Mouse (Mus musculus): ENCODE results near the gene Lrp8. TPM values are rescaled to one million over a fixed set of nuclear protein-coding genes. Genes with fewer than 3 reads are reported as not detected.

Lrp8 gene
- polyA plus RNA-seq, 1 experiment = 3.9 TPM

- H3K4me3 ChIP-seq (ENCODE audit: low read depth, low read length) = no peak overlapping the region
- H3K36me3 ChIP-seq (ENCODE audit: control insufficient read depth, insufficient read depth, low read length) = no peaks in the 10 kb centered on the region
- peaks cover 3% of the 10 kb centered on the region for H3K4me1 ChIP-seq (ENCODE audit: control insufficient read depth, insufficient read depth, insufficient read length, low read length)
- H3K27ac ChIP-seq (ENCODE audit: insufficient read depth, low read depth, low read length) = no peak overlapping the region
- no peaks in the 10 kb centered on the region for H3K27me3 ChIP-seq (ENCODE audit: control insufficient read depth, insufficient read depth, low read length)
- TF ChIP-seq CTCF (IDR thresholded peaks at IDR 0.05; ENCODE audit: extremely low read depth, insufficient read length, insufficient replicate concordance, low read depth, low read length) (no peak), POLR2A (IDR thresholded peaks at IDR 0.05; ENCODE audit: low read depth, low read length) (no peak)
Observed at GRCm38 (mm10) chr4:107808655-107809054, 6.6 kb downstream of the Lrp8 start.

- Histone ChIP-seq H3K27ac (ENCODE audit: insufficient read depth, low read depth, low read length) (no peak overlapping the region), H3K4me3 (ENCODE audit: low read depth, low read length) (no peak overlapping the region), H3K4me1 (ENCODE audit: control insufficient read depth, insufficient read depth, insufficient read length, low read length) (no peaks in the 10 kb centered on the region), H3K36me3 (ENCODE audit: control insufficient read depth, insufficient read depth, low read length) (no peaks in the 10 kb centered on the region), H3K27me3 (ENCODE audit: control insufficient read depth, insufficient read depth, low read length) (no peaks in the 10 kb centered on the region)
- TF ChIP-seq POLR2A (IDR thresholded peaks at IDR 0.05; ENCODE audit: low read depth, low read length) = no peak
- TF ChIP-seq CTCF (IDR thresholded peaks at IDR 0.05; ENCODE audit: extremely low read depth, insufficient read length, insufficient replicate concordance, low read depth, low read length) = no peak
- 74% methylated on average over 3 of the region's 3 CpGs for WGBS
Observed at GRCm38 (mm10) chr4:107811006-107811405, 8.9 kb downstream of the Lrp8 start.

DNA sequence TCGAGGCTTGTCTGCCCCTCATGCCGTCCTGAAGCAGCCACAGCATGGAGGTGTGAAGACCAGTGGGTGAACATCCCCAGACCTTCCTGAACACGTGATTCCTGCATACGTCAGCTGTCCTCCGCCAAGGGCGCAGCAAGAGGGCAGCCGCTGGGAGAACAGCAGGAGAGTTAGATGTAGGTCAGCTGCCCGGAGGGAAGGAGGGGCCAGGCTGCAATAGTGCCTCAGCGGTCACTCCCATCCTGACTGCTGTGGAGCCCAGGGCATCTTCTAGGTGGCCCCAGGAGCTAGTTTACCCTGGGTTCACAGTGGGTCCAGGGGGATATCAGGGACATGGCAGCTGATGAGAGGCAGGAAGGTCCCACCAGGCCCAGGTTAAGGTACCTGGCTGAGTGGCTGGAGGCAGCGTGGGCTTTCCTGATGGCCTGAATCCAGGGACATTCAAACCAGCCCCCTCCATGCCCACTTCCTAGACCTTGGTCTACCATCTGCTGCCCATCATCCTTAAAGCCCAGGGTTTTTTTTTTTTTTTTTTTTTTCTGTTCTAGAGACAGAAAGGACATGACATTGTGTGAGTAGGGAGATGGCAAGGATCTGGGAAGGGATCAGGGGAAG, 9.8 kb downstream of the Lrp8 start:
- Histone ChIP-seq H3K4me1 (ENCODE audit: control insufficient read depth, insufficient read depth, insufficient read length, low read length) (no peaks in the 10 kb centered on the region), H3K4me3 (ENCODE audit: low read depth, low read length) (no peak overlapping the region), H3K27ac (ENCODE audit: insufficient read depth, low read depth, low read length) (no peak overlapping the region), H3K27me3 (ENCODE audit: control insufficient read depth, insufficient read depth, low read length) (no peaks in the 10 kb centered on the region), H3K36me3 (ENCODE audit: control insufficient read depth, insufficient read depth, low read length) (no peaks in the 10 kb centered on the region)
- WGBS = 73% methylated on average over 10 of the region's 10 CpGs
- TF ChIP-seq CTCF (IDR thresholded peaks at IDR 0.05; ENCODE audit: extremely low read depth, insufficient read length, insufficient replicate concordance, low read depth, low read length) (no peak), POLR2A (IDR thresholded peaks at IDR 0.05; ENCODE audit: low read depth, low read length) (no peak)

DNA sequence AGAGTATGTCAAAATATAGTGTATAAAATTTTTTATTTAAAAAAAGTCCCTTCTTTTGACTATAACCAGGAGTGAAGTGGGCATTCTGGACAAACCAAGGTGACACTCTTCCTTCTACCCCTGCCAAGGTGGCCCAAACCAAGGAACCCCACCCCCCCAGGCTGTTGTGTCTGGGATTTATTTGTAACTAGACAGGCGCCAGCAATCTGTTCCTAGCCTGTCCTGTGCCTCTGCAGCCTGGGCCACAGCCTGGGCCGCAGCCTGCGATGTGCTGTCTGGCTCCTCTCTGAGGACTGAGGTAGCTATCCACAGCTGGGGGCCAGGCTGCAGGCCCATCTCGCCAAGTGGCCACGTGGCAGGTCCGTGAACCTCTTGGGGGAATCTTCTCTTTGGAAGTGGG, 10.3 kb downstream of the Lrp8 start:
- Histone ChIP-seq H3K27me3 (ENCODE audit: control insufficient read depth, insufficient read depth, low read length) (no peaks in the 10 kb centered on the region), H3K27ac (ENCODE audit: insufficient read depth, low read depth, low read length) (no peak overlapping the region), H3K36me3 (ENCODE audit: control insufficient read depth, insufficient read depth, low read length) (no peaks in the 10 kb centered on the region), H3K4me3 (ENCODE audit: low read depth, low read length) (no peak overlapping the region), H3K4me1 (ENCODE audit: control insufficient read depth, insufficient read depth, insufficient read length, low read length) (no peaks in the 10 kb centered on the region)
- TF ChIP-seq CTCF (IDR thresholded peaks at IDR 0.05; ENCODE audit: extremely low read depth, insufficient read length, insufficient replicate concordance, low read depth, low read length) = no peak
- TF ChIP-seq POLR2A (IDR thresholded peaks at IDR 0.05; ENCODE audit: low read depth, low read length) = no peak
- WGBS = 89% methylated on average over 6 of the region's 6 CpGs

GRCm38 (mm10) chr4:107816459-107816858, 14.4 kb downstream of the Lrp8 start:
- Histone ChIP-seq H3K36me3 (ENCODE audit: control insufficient read depth, insufficient read depth, low read length) (no peaks in the 10 kb centered on the region), H3K4me1 (ENCODE audit: control insufficient read depth, insufficient read depth, insufficient read length, low read length) (no peaks in the 10 kb centered on the region), H3K4me3 (ENCODE audit: low read depth, low read length) (no peak overlapping the region), H3K27me3 (ENCODE audit: control insufficient read depth, insufficient read depth, low read length) (no peaks in the 10 kb centered on the region), H3K27ac (ENCODE audit: insufficient read depth, low read depth, low read length) (no peak overlapping the region)
- TF ChIP-seq CTCF (IDR thresholded peaks at IDR 0.05; ENCODE audit: extremely low read depth, insufficient read length, insufficient replicate concordance, low read depth, low read length) (no peak), POLR2A (IDR thresholded peaks at IDR 0.05; ENCODE audit: low read depth, low read length) (no peak)
- WGBS = 78% methylated on average over 4 of the region's 4 CpGs

DNA sequence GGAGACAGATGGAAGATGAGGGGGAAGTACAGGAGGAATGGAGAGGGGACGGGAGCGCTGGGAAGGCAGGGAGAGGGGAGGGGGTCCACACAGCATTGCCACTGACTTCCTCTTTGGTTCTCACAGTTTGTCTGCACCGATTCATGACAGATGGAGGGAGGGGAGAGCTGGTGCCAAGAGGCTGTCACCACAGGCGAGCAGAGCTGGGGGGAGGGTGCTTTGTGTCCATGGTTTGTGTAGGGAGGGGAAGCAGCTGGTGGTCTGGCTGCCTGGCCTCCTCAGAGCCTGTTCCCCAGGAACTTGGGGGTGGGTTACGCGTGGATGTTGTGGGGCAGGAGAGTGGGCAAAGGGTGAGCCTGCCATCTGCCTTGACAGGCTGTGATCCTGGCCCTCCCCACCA, 15.4 kb downstream of the Lrp8 start:
- no peak for TF ChIP-seq POLR2A (IDR thresholded peaks at IDR 0.05; ENCODE audit: low read depth, low read length)
- no peak for TF ChIP-seq CTCF (IDR thresholded peaks at IDR 0.05; ENCODE audit: extremely low read depth, insufficient read length, insufficient replicate concordance, low read depth, low read length)
- H3K27me3 ChIP-seq (ENCODE audit: control insufficient read depth, insufficient read depth, low read length) = no peaks in the 10 kb centered on the region
- no peak overlapping the region for H3K27ac ChIP-seq (ENCODE audit: insufficient read depth, low read depth, low read length)
- no peaks in the 10 kb centered on the region for H3K4me1 ChIP-seq (ENCODE audit: control insufficient read depth, insufficient read depth, insufficient read length, low read length)
- WGBS = 72% methylated on average over 6 of the region's 6 CpGs
- H3K4me3 ChIP-seq (ENCODE audit: low read depth, low read length) = no peak overlapping the region
- H3K36me3 ChIP-seq (ENCODE audit: control insufficient read depth, insufficient read depth, low read length) = no peaks in the 10 kb centered on the region

DNA sequence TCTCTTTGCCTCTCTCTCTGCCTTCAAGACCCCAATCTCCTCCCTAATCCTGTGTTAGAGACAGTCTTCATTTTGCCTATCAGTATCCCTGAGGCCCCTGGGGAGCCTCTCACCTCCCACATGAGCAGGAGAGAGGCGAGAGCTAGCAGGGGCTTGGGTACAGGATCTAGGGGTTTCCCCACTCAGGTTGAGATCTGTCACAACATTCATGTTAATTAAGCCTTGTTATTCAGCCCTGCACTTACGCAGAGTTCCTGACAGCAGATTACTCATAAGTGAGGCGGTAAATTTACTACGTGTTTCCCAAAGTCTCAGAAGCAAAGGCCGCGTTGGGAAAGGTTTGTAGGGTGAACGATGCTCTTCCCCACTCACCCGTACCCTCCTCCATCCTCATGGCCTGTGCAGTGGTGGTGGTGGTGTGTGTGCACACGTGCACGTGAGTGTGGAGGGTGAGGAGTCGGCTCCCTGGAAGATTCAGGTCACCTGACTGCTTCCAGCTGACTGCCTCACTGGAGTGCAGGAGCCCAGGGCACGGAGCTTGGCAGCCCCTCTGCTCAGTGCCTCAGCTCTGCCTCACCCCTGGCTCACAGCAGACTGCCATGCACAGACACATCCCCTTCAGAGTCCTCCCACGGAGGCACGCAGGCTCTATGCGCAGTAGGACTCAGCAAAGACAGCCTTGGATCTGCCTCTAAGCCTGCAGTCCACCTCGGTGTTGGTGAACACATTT, 18.1 kb downstream of the Lrp8 start:
- Histone ChIP-seq H3K27me3 (ENCODE audit: control insufficient read depth, insufficient read depth, low read length) (no peaks in the 10 kb centered on the region), H3K27ac (ENCODE audit: insufficient read depth, low read depth, low read length) (no peak overlapping the region), H3K4me1 (ENCODE audit: control insufficient read depth, insufficient read depth, insufficient read length, low read length) (no peaks in the 10 kb centered on the region), H3K36me3 (ENCODE audit: control insufficient read depth, insufficient read depth, low read length) (no peaks in the 10 kb centered on the region), H3K4me3 (ENCODE audit: low read depth, low read length) (no peak overlapping the region)
- 80% methylated on average over 16 of the region's 16 CpGs for WGBS
- TF ChIP-seq POLR2A (IDR thresholded peaks at IDR 0.05; ENCODE audit: low read depth, low read length) (no peak), CTCF (IDR thresholded peaks at IDR 0.05; ENCODE audit: extremely low read depth, insufficient read length, insufficient replicate concordance, low read depth, low read length) (no peak)
